Mouse (Mus musculus) retina, embryonic 14.5 days (tissue): ENCODE measurements around the gene Esyt3.
A peak's percentile ranks its signal among the peaks of the same experiment; 100 is the strongest.

Source experiments
- DNase-seq: peaks from one replicate; pipeline ENCODE4 v3.0.0-alpha.2; 2015; ENCODE audit warnings: low spot score

Gene Esyt3

GRCm38 (mm10) chr9:99354796-99355195 is 3.6 kb downstream of the Esyt3 start:
- no peak for DNase-seq

GRCm38 (mm10) chr9:99353390-99353789 is 5.0 kb downstream of the Esyt3 start:
- DNase-seq = no peak

GRCm38 (mm10) chr9:99352964-99353363 is 5.4 kb downstream of the Esyt3 start:
- DNase-seq = no peak

- peak; percentile 20 for DNase-seq
Measured at GRCm38 (mm10) chr9:99345351-99345792, 13.0 kb downstream of the Esyt3 start.

- no peak for DNase-seq
Measured at GRCm38 (mm10) chr9:99341600-99341999, 16.8 kb downstream of the Esyt3 start.

GRCm38 (mm10) chr9:99340126-99340525 is 18.2 kb downstream of the Esyt3 start:
- DNase-seq = no peak

GRCm38 (mm10) chr9:99339182-99339581 is 19.2 kb downstream of the Esyt3 start:
- no peak for DNase-seq

- DNase-seq = no peak
Measured at GRCm38 (mm10) chr9:99338293-99338692, 20.1 kb downstream of the Esyt3 start.

- no peak for DNase-seq
Measured at GRCm38 (mm10) chr9:99336538-99336937, 21.8 kb downstream of the Esyt3 start.

- DNase-seq = no peak
Measured at GRCm38 (mm10) chr9:99326881-99327280, 31.5 kb downstream of the Esyt3 start.

GRCm38 (mm10) chr9:99325961-99326360 is 32.4 kb downstream of the Esyt3 start:
- no peak for DNase-seq

- no peak for DNase-seq
Measured at GRCm38 (mm10) chr9:99325208-99325929, 33.0 kb downstream of the Esyt3 start.

- no peak for DNase-seq
Measured at GRCm38 (mm10) chr9:99320006-99320405, 38.4 kb downstream of the Esyt3 start.

GRCm38 (mm10) chr9:99319343-99319951 is 38.9 kb downstream of the Esyt3 start:
- no peak for DNase-seq

- no peak for DNase-seq
Measured at GRCm38 (mm10) chr9:99306226-99306625, 52.1 kb downstream of the Esyt3 start.

- no peak for DNase-seq
Measured at GRCm38 (mm10) chr9:99304296-99304695, 54.1 kb downstream of the Esyt3 start.
